Mouse (Mus musculus) G1E (cell line): ENCODE results near the gene Mxi1.

Experiments used
- CTCF ChIP-seq: IDR thresholded peaks from 2 replicates; pipeline ENCODE4 v1.5.1; 2012; ENCODE audit warnings: low read depth, low read length, inconsistent platforms, mixed read lengths
- GATA1 ChIP-seq: IDR thresholded peaks from 2 replicates; pipeline ENCODE4 v1.6.1; 2012; ENCODE audit warnings: borderline replicate concordance, low read length, inconsistent platforms, mixed read lengths
- POLR2AphosphoS5 ChIP-seq: IDR thresholded peaks from 2 replicates; pipeline ENCODE4 v1.6.1; 2012; ENCODE audit warnings: low read depth, low read length, inconsistent platforms; ENCODE audit not compliant: insufficient replicate concordance
- TAL1 ChIP-seq: conservative IDR thresholded peaks from 2 replicates; pipeline ENCODE4 v1.6.1; 2012; ENCODE audit warnings: low read depth, low read length, inconsistent platforms, mixed read lengths

GRCm38 (mm10) chr19:53353864-53354263, 43.5 kb downstream of the Mxi1 start:
- TF ChIP-seq CTCF (no peak), POLR2AphosphoS5 (no peak), GATA1 (no peak), TAL1 (no peak)
